Mouse (Mus musculus): ENCODE results near the gene Ap5s1.

DNA sequence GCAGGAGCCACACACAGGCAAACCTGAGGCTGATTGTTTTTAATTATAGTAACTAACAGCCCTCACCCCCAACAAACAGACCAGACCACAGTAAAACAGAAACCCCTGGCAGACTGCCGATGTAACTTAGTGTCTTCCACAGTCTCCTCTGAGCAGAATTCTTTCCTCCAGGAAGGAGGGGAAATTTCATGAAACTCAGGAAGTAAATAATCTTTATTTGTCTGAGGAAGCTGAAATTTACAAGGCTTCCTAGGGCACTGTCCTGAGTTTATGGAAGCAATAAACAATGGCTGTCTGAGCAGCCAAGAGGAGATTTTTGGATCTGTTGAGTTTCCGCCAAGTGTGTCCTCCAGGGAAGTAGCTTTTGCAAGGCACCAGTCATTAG, 47.4 kb downstream of the Ap5s1 start:
- TF ChIP-seq POLR2A (IDR thresholded peaks at IDR 0.05; ENCODE audit: insufficient read depth, low read depth, low read length) (no peak), CTCF (IDR thresholded peaks at IDR 0.05) (no peak; the same call in 1 of the 2 replicates), EP300 (IDR thresholded peaks at IDR 0.05; ENCODE audit: insufficient read depth, low read depth, low read length) (no peak)

All from heart, adult 2 months (tissue).